Mouse (Mus musculus): ENCODE results near the gene Ccnq.

DNA sequence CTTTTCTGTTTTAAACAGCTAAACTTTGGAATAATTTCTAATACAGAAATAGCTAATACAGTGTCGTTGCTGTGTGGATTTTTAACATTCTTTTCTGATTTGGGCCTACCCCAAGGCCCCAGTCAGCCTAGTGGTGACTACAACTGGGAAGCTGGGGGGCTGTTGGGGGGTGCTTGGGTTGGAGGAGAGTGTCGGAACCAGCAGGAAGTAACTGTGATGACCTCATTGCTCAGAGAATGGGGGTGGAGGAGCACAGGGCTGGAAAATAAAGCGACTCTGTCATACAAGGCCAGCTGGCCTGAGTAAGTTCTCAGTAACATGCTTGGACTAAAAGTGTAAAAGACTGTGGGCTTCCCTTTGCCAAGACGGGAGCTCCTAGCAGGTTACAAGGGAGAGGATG, 6.1 kb downstream of the Ccnq start:
- TF ChIP-seq EP300 (IDR thresholded peaks at IDR 0.05; ENCODE audit: low read depth) (no peak), CTCF (IDR thresholded peaks at IDR 0.05; ENCODE audit: low read depth) (no peak)
